Mouse (Mus musculus) urinary bladder, adult 18-20 months (tissue): Measurements from ENCODE around the gene Gm11034.

ENCODE experiments used
- DNase-seq, 2 experiments: peaks; one replicate each; pipeline ENCODE4 v3.0.0; 2022; ENCODE audit warnings: low spot score in 2 of 2, mixed read lengths in 2 of 2

Gm11034 gene

DNA sequence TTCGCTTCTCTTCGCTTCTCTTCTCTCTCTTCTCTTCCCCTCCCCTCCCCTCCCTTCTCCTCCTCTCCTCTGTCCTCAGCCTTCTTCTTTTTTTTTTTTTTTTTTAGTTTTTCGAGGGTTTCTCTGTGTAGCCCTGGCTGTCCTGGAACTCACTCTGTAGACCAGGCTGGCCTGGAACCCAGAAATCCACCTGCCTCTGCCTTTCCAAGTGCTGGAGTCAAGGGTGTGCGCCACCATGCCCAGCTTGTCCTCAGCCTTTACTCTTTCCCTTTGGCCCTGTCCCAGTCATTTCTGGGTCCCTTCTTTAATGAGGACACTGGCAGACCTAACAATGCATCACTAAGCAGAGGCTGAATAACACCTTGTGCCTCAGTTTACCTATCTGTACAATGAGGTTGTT, at the start of gene Gm11034:
TSS of gene Gm11034 (minus strand) at position 101 of the 400 bp plus-strand sequence.
- no peak for DNase-seq

DNA sequence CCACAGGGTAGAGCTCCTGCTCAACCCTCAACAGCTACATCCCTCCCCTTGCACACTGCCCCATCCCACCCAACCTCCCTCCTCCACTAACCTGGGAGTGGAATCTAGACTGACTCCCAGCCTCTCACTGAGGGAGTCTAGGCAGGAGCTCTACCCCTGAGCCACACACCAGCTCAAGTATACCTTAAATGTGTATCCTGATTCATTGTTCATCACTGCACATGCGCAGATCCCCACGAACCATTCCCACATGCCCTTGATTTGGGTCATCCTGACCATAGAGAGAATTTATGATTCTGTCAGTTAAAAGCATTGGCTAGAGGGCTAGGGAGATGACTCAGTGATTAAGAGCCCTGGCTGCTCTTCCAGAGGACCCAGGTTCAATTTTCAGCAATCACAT, 49.3 kb upstream of the Gm11034 start:
- no peak for DNase-seq

GRCm38 (mm10) chr8:72261872-72262271, 48.4 kb upstream of the Gm11034 start:
- no peak for DNase-seq

GRCm38 (mm10) chr8:72261431-72261830, 48.0 kb upstream of the Gm11034 start:
- DNase-seq: no peak

GRCm38 (mm10) chr8:72261019-72261418, 47.6 kb upstream of the Gm11034 start:
- DNase-seq: peak in 1 of 2 experiments; percentile 25

GRCm38 (mm10) chr8:72260585-72260984, 47.1 kb upstream of the Gm11034 start:
- no peak for DNase-seq

GRCm38 (mm10) chr8:72259862-72260261, 46.4 kb upstream of the Gm11034 start:
- DNase-seq: no peak

GRCm38 (mm10) chr8:72257902-72258238, 44.4 kb upstream of the Gm11034 start:
- DNase-seq: no peak

GRCm38 (mm10) chr8:72257171-72257901, 43.9 kb upstream of the Gm11034 start:
- DNase-seq: no peak

GRCm38 (mm10) chr8:72244610-72245009, 31.2 kb upstream of the Gm11034 start:
- DNase-seq: no peak

- no peak for DNase-seq
These were observed 28.8 kb upstream of the Gm11034 start for GRCm38 (mm10) chr8:72242226-72242625.

DNA sequence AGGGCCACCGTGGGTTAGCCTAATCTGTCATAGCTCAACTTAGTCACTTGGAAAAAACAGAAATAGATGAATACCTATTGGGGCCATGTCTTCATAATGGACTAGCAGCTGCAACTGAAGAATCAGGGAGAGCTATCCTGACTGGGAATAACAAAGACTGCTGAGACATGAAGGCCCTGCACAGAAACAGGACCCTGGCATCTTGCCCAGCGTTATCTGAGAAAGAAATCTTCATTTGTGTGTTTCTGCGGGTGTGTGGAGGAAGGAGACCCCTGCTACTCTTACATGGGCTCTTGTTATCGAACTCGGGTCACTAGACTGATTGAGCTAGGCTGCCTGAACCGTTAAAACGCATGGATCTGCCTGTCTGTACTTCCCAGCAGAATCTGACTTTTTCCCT, 27.5 kb upstream of the Gm11034 start:
- no peak for DNase-seq

- DNase-seq: no peak
These were observed 26.9 kb upstream of the Gm11034 start for GRCm38 (mm10) chr8:72240403-72240763.

DNA sequence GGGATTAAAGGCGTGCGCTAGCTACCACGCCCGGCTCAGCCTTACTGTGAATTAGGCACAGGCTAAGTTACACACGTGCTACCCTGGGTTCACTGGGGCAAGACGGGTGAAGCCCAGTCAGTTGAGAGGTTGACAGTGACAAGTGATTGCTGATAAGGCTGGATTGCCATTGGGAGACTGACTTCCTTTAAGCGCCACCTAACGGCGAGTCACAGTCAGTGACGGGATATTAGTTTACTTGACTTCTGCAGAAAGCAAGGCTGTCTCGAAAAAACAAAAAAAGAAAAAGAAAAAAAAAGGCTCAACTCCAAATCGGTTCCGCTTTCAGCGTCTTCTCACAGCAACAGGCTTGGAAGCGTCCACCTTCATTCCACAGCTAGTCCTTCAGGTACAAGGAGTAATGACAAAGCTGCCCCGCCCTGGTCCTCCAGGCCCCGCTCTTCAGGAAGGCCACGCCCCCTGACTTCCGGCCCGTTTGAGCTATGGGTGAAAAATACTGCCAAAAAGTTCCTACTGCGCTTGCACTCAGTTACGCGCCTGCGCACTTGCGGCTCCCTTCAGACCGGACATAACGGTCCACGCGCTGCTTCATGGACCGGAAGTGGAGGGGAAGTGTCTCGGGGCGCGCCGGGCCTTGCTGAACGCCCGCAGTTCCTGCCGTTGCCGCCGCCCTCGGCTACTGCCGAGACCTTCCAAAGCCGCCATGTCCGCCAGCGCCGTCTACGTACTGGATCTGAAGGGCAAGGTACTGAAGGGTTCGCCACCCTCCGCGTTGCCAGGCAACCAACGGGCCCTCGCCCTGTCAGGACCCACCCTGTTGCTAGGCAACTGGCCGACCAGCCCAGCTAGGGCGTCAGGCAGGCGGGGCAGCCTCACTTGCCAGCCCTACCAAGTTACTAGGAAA, 26.3 kb upstream of the Gm11034 start, which contains the start of gene Ap1m1:
TSS of gene Ap1m1 (plus strand) at position 520 of the 904 bp plus-strand sequence.
- DNase-seq: peak; percentile 90 to 96

- no peak for DNase-seq
These were observed 9.2 kb upstream of the Gm11034 start for GRCm38 (mm10) chr8:72222656-72223055.

GRCm38 (mm10) chr8:72220758-72221157, 7.3 kb upstream of the Gm11034 start:
- no peak for DNase-seq

DNA sequence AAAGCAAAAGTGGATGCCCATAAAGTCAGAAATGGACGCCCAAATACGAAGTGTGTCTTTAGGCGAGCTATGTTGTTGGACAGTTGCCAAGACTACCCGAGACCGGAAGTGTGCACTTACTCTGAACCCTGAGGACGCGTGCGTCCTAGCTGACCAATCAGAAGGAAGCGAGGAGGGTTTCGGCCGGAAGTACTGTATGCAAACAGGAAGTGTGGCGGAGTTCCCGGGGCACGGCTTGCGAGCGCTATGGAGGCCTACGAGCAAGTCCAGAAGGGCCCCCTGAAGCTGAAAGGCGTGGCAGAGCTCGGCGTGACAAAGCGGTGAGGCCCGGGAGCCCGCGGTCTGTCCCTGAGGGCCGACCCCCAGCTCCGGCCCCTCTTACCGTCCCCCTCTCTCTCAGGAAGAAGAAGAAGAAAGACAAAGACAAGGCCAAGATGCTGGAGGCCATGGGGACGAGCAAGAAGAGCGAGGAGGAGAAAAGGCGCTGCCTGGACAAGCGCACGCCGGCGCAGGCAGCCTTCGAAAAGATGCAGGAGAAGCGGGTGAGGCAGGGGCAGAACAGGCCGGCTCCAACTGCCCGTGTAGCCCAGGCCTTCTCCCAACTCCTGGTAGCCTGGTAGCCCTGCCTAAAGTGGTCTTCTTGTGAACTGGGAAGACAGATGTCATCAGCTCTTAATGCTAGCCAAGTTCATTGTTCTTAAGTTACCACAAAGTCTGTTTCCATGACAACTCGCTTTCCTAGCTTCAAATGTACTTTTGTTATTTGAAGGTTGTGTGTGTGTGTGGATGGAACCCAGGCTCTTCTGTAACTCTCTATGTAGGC, 6.3 kb upstream of the Gm11034 start, which contains the start of gene Fam32a:
TSS of gene Fam32a (plus strand) at position 190 of the 823 bp plus-strand sequence.
- peak; percentile 54 to 84 for DNase-seq

DNA sequence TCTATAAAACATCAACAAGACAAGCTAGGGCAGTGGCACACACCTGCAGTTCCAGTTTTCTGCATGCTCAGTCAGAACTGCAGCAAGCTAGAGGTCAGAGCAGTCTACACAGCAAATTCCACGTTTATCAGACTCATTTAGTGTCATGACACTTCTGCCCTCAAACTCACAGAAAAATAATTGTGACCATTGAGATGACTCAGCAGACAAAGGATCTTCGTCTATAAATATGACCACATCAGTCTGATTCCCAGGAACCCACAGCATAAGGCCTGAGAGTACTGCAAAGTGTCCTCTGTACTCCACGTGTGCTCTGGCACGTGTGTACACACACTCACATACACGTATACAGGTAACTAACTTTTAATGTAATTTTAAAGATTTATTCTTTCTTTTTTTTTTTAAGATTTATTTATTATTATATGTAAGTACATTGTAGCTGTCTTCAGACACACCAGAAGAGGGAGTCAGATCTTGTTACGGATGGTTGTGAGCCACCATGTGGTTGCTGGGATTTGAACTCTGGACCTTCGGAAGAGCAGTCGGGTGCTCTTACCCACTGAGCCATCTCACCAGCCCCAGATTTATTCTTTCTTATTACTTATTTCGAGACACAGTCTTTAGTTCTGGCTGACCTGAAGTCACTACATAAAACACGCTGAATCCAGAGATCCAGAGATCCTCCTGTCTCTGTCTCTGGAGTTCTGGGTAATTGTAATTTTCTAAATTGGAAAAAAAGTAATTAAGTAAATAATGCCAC, 5.5 kb upstream of the Gm11034 start:
- no peak for DNase-seq

DNA sequence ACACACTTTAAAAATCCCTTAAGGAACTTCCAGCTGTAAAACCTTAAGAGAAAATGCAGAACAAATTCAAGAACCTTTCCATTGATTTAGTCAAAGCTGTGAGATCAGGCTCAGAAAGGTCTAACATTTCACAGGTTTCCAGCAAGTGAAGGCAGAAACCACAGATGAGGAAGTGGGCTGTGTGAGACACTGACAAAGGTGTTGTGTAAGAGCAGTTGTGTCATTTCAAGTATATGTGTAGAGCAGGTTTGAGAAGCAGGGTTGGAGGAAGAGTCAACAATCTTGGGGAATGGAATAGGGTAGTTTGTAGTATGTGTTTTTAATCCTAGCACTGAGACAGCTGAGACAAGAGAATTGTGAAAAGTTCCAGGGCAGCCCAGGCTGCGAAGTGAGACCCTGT, 2.4 kb upstream of the Gm11034 start:
- no peak for DNase-seq

DNA sequence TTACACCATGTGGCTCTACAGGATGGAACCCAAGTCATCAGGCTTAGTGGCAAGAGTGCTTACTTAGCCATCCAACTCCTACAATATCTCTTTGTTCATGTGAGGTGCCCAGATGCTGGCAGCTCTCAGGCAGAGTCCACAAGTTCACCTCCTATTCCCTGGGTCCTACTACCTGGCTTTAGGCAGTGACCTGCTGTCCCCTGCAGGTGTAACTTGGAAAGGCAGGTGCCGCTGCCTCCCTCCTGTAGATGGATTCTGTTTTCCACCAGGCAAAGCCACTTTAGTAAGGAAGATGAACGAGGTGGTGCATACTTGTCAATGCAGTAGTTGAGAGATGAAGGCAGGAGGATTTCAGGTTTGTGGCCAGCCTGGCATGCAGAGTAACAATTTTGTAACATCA, 1.6 kb upstream of the Gm11034 start:
- no peak for DNase-seq

DNA sequence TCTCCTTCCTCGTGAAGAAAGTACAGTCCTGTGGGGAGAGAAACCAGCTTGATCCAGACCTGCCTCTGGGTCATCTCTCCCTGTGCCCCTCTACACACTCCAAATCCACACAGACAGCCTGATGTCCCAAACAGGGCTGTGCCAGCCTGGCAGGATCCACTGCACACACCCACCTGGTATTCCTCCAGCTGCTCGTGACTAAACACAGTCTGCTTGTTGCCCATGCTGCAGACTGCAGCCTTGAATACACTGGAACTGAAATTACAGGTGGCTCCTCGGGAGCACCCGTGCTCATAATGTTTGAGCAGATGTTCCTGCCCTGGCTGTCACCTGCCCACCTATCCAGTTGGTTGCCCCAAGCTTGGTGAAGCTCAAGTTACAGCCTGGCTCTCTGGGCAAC, 685 bp downstream of the Gm11034 start, which contains the start of gene Cib3:
TSS of gene Cib3 (minus strand) at position 87 of the 400 bp plus-strand sequence.
- DNase-seq: no peak
